Mouse (Mus musculus): ENCODE results near the gene Celf1. TPM values are rescaled to one million over a fixed set of nuclear protein-coding genes. Genes with fewer than 3 reads are reported as not detected.

Gene Celf1
- polyA plus RNA-seq, 1 experiment from 2014 or later = 78.7 TPM

DNA sequence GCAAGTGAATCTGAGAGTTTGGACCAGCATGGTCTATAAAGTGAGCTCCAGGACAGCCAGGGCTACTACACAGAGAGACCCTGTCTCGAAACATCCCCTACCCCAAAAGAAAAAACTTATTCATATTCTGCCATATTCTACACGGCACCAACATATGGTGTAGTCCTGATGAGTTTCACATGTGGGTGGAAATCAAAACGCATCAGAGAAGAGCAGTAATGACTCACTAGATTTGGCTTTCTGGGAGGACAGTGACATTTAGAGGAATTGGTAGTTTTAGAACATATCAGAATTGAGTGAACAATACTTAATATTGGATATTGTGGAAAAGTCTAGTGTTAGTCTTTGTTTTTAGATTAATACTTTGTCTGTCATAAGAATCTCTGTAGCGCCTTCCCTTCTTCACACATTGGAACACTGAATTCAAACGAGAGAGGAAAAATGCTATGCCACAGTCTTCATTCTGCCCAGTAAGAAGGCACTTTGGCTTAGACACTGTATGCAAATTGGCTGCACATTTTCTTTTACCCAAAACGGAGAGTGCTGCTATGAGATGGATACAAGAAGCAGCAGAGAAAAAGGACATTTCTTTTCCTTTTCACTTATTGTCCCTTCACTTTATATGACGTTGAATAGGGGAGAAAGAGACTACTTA, 35.1 kb downstream of the Celf1 start:
- H3K27me3 ChIP-seq (ENCODE audit: control insufficient read depth, insufficient read depth, low read length) = no peaks in the 10 kb centered on the region
- H3K4me3 ChIP-seq (ENCODE audit: low read depth, low read length) = no peak overlapping the region
- peaks cover 3% of the 10 kb centered on the region; the same call in 1 of the 2 replicates for H3K4me1 ChIP-seq (ENCODE audit: control insufficient read depth, insufficient read depth, low read length)
- no peak overlapping the region for H3K9ac ChIP-seq (ENCODE audit: low read depth, low read length)
- 87% methylated on average over 7 of the region's 7 CpGs for WGBS (ENCODE audit: insufficient replicate concordance)
- H3K9me3 ChIP-seq (replicated peaks; ENCODE audit: control insufficient read depth, low read length) = no peaks in the 10 kb centered on the region
- no peak overlapping the region for H3K27ac ChIP-seq (ENCODE audit: low read depth, low read length)
- no peak for ATAC-seq (replicated peaks; ENCODE audit: insufficient number of reproducible peaks, low FRiP score, low TSS enrichment)
- H3K4me2 ChIP-seq = no peak overlapping the region
- H3K36me3 ChIP-seq (ENCODE audit: control insufficient read depth, insufficient read depth, low read length) = no peaks in the 10 kb centered on the region

DNA sequence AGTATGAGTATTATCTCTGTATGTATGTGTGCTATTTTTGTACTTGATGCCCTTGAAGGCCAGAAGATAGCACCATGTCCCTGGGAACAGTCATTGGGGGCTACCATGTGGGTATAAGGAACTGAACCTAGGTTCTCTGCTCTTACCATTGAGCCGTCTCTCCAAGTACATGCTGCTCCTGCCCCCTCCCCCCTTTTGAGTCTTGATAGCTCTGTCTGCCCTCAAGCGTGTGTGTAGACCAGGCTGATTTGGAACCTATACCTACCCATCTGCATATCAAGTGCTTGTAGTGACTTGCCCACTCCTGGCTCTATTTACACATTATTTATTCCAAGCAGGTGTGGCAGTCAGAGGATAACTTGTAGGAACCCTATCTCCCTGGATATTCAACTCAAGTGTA, 36.4 kb downstream of the Celf1 start:
- ATAC-seq (replicated peaks; ENCODE audit: insufficient number of reproducible peaks, low FRiP score, low TSS enrichment) = no peak
- Histone ChIP-seq H3K27me3 (ENCODE audit: control insufficient read depth, insufficient read depth, low read length) (no peaks in the 10 kb centered on the region), H3K9ac (ENCODE audit: low read depth, low read length) (no peak overlapping the region), H3K9me3 (replicated peaks; ENCODE audit: control insufficient read depth, low read length) (no peaks in the 10 kb centered on the region), H3K4me2 (no peak overlapping the region), H3K36me3 (ENCODE audit: control insufficient read depth, insufficient read depth, low read length) (no peaks in the 10 kb centered on the region), H3K4me1 (ENCODE audit: control insufficient read depth, insufficient read depth, low read length) (no peaks in the 10 kb centered on the region), H3K27ac (ENCODE audit: low read depth, low read length) (no peak overlapping the region), H3K4me3 (ENCODE audit: low read depth, low read length) (no peak overlapping the region)
- WGBS (ENCODE audit: insufficient replicate concordance) = 78% methylated on average over 2 of the region's 2 CpGs

DNA sequence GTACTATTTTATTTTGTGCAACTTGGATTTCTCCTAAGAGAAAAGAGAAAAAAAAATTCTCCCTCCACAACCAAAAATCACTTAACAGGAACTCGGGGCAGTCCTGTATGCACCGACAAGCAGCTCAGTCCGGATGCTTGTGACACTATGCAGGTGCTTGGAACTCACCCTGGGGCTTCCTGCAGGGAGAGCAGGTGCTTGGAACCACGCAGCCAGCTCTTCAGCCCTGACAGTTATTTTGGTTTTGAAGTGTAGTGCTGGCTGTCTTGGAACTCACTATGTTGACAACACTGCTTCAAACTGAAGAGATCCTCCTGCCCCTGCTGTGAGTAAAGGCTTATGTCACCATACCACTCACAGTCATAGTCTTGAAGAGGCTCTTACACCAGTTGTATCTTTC, 37.1 kb downstream of the Celf1 start:
- ATAC-seq (replicated peaks; ENCODE audit: insufficient number of reproducible peaks, low FRiP score, low TSS enrichment) = no peak
- Histone ChIP-seq H3K4me3 (ENCODE audit: low read depth, low read length) (no peak overlapping the region), H3K27ac (ENCODE audit: low read depth, low read length) (no peak overlapping the region)

GRCm38 (mm10) chr2:90986055-90986454, 45.9 kb downstream of the Celf1 start:
- Histone ChIP-seq H3K9ac (ENCODE audit: low read depth, low read length) (no peak overlapping the region), H3K9me3 (replicated peaks; ENCODE audit: control insufficient read depth, low read length) (no peaks in the 10 kb centered on the region), H3K36me3 (ENCODE audit: control insufficient read depth, insufficient read depth, low read length) (no peaks in the 10 kb centered on the region), H3K27ac (ENCODE audit: low read depth, low read length) (no peak overlapping the region), H3K4me3 (ENCODE audit: low read depth, low read length) (no peak overlapping the region), H3K4me1 (ENCODE audit: control insufficient read depth, insufficient read depth, low read length) (peaks cover 12% of the 10 kb centered on the region), H3K27me3 (ENCODE audit: control insufficient read depth, insufficient read depth, low read length) (no peaks in the 10 kb centered on the region), H3K4me2 (no peak overlapping the region)
- 87% methylated on average over 3 of the region's 3 CpGs for WGBS (ENCODE audit: insufficient replicate concordance)
- no peak for ATAC-seq (replicated peaks; ENCODE audit: insufficient number of reproducible peaks, low FRiP score, low TSS enrichment)

More for the DNA sequence above, 37.1 kb downstream of the Celf1 start:
- H3K4me2 ChIP-seq = no peak overlapping the region
- WGBS (ENCODE audit: insufficient replicate concordance) = 70% methylated on average over 4 of the region's 4 CpGs
- no peaks in the 10 kb centered on the region for H3K9me3 ChIP-seq (replicated peaks; ENCODE audit: control insufficient read depth, low read length)
- no peaks in the 10 kb centered on the region for H3K36me3 ChIP-seq (ENCODE audit: control insufficient read depth, insufficient read depth, low read length)
- no peaks in the 10 kb centered on the region for H3K4me1 ChIP-seq (ENCODE audit: control insufficient read depth, insufficient read depth, low read length)
- H3K27me3 ChIP-seq (ENCODE audit: control insufficient read depth, insufficient read depth, low read length) = no peaks in the 10 kb centered on the region
- no peak overlapping the region for H3K9ac ChIP-seq (ENCODE audit: low read depth, low read length)

GRCm38 (mm10) chr2:91008536-91008935, 68.4 kb downstream of the Celf1 start:
- Histone ChIP-seq H3K9ac (ENCODE audit: low read depth, low read length) (no peak overlapping the region), H3K4me2 (no peak overlapping the region), H3K27ac (ENCODE audit: low read depth, low read length) (no peak overlapping the region), H3K4me3 (ENCODE audit: low read depth, low read length) (no peak overlapping the region), H3K9me3 (replicated peaks; ENCODE audit: control insufficient read depth, low read length) (no peaks in the 10 kb centered on the region), H3K4me1 (ENCODE audit: control insufficient read depth, insufficient read depth, low read length) (no peaks in the 10 kb centered on the region), H3K36me3 (ENCODE audit: control insufficient read depth, insufficient read depth, low read length) (peaks cover 50% of the 10 kb centered on the region), H3K27me3 (ENCODE audit: control insufficient read depth, insufficient read depth, low read length) (no peaks in the 10 kb centered on the region)
- ATAC-seq (replicated peaks; ENCODE audit: insufficient number of reproducible peaks, low FRiP score, low TSS enrichment) = no peak
- 96% methylated on average over 8 of the region's 8 CpGs for WGBS (ENCODE audit: insufficient replicate concordance)

- H3K4me1 ChIP-seq (ENCODE audit: control insufficient read depth, insufficient read depth, low read length) = no peaks in the 10 kb centered on the region
- no peak overlapping the region for H3K27ac ChIP-seq (ENCODE audit: low read depth, low read length)
- no peak overlapping the region for H3K4me2 ChIP-seq
- no peaks in the 10 kb centered on the region for H3K27me3 ChIP-seq (ENCODE audit: control insufficient read depth, insufficient read depth, low read length)
- no peak overlapping the region for H3K9ac ChIP-seq (ENCODE audit: low read depth, low read length)
- H3K4me3 ChIP-seq (ENCODE audit: low read depth, low read length) = no peak overlapping the region
- H3K9me3 ChIP-seq (replicated peaks; ENCODE audit: control insufficient read depth, low read length) = no peaks in the 10 kb centered on the region
- peaks cover 30% of the 10 kb centered on the region for H3K36me3 ChIP-seq (ENCODE audit: control insufficient read depth, insufficient read depth, low read length)
- WGBS (ENCODE audit: insufficient replicate concordance) = 92% methylated on average over 2 of the region's 2 CpGs
- no peak for ATAC-seq (replicated peaks; ENCODE audit: insufficient number of reproducible peaks, low FRiP score, low TSS enrichment)
These were observed 73.7 kb downstream of the Celf1 start for GRCm38 (mm10) chr2:91013881-91014280.

GRCm38 (mm10) chr2:91015386-91015785, 75.2 kb downstream of the Celf1 start:
- Histone ChIP-seq H3K9ac (ENCODE audit: low read depth, low read length) (no peak overlapping the region), H3K4me1 (ENCODE audit: control insufficient read depth, insufficient read depth, low read length) (no peaks in the 10 kb centered on the region), H3K4me2 (no peak overlapping the region), H3K27me3 (ENCODE audit: control insufficient read depth, insufficient read depth, low read length) (no peaks in the 10 kb centered on the region), H3K4me3 (ENCODE audit: low read depth, low read length) (no peak overlapping the region), H3K36me3 (ENCODE audit: control insufficient read depth, insufficient read depth, low read length) (peaks cover 29% of the 10 kb centered on the region), H3K27ac (ENCODE audit: low read depth, low read length) (no peak overlapping the region), H3K9me3 (replicated peaks; ENCODE audit: control insufficient read depth, low read length) (no peaks in the 10 kb centered on the region)
- ATAC-seq (replicated peaks; ENCODE audit: insufficient number of reproducible peaks, low FRiP score, low TSS enrichment) = no peak
- WGBS (ENCODE audit: insufficient replicate concordance) = 88% methylated on average over 4 of the region's 4 CpGs

- Histone ChIP-seq H3K4me1 (ENCODE audit: control insufficient read depth, insufficient read depth, low read length) (0 out of 2 replicates have a peak, but pooled peaks cover 3% of the 10 kb centered on the region), H3K27ac (ENCODE audit: low read depth, low read length) (0 out of 2 replicates have a peak overlapping the region, but pooled peaks have one; percentile 15), H3K4me3 (ENCODE audit: low read depth, low read length) (no peak overlapping the region), H3K36me3 (ENCODE audit: control insufficient read depth, insufficient read depth, low read length) (peaks cover 18% of the 10 kb centered on the region), H3K4me2 (no peak overlapping the region), H3K9ac (ENCODE audit: low read depth, low read length) (no peak overlapping the region), H3K27me3 (ENCODE audit: control insufficient read depth, insufficient read depth, low read length) (no peaks in the 10 kb centered on the region), H3K9me3 (replicated peaks; ENCODE audit: control insufficient read depth, low read length) (no peaks in the 10 kb centered on the region)
- WGBS (ENCODE audit: insufficient replicate concordance) = 87% methylated on average over 8 of the region's 8 CpGs
- no peak for ATAC-seq (replicated peaks; ENCODE audit: insufficient number of reproducible peaks, low FRiP score, low TSS enrichment)
These were observed 78.0 kb downstream of the Celf1 start for GRCm38 (mm10) chr2:91018061-91018788.
